Mouse (Mus musculus) right cerebral cortex, postnatal 10 days (tissue): Measurements from ENCODE around the gene March7.

Experiments
- DNase-seq, 2 experiments: peaks; one replicate each; pipeline ENCODE4 v3.0.0; 2021; ENCODE audit warnings: low spot score in 2 of 2

March7 gene

DNA sequence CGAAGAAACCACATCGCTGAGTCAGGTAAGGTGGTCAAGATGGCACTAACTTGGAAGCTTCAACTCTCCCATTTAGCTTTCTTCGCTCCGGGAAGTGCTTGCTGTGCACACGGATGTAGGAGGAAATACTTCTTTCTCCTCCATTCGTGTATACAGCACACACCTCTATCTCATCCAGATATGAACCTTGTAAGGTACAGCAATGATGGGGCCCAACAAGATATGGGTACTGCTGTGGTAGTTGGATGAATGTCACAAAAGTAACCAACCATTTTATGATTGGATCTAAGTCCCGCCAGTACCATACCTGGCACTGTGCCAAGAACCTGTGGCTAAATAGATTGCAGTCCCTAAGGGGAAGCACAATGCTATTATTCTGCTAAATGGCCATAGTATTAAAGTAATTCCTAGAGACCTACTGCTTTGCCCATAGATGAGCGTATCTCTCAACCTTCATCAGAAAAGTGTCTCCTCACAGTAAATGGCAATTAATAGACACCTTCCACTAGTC is 75.5 kb downstream of the March7 start:
- DNase-seq: no peak

GRCm38 (mm10) chr2:60288606-60289005 is 78.9 kb downstream of the March7 start:
- DNase-seq: no peak

DNA sequence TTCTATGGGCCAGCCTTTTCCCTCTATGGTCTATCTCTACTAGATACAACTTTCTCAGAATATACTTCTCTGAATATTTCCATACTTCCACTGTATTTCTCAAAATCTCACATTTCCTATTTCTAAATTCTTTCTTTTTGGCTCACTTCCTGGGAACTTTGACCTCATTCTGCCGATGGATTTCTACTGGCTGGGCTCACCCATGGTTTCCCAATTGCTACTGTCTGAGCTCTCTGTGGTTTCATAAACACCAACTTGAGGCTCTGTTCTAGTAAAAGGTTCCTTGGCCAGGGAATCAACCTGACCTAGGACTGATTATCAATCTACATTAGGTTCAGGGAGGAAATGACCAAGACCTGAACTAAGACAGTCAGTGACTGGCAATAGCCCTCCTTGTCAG is 79.8 kb downstream of the March7 start:
- DNase-seq: no peak

GRCm38 (mm10) chr2:60291381-60291780 is 81.7 kb downstream of the March7 start:
- no peak for DNase-seq

DNA sequence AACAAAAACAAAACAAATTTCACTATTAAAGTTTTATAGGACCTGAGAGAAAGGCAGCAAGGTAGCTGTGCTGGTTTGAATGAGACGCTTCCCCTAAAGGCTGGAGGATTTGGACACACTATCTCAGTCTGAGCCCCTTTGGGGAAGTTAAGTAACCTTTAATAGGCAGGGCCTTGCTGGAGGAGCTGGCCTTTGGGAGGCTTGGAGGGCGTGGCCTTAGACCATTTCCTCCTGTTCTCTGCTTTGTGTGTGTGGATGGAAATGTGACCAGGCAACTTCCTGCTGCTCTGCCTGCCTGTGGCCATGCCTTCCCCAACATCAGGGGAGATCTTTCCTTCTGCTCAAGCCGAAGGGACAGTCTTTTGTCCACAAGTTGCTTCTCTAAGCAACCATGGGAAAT is 88.6 kb downstream of the March7 start:
- DNase-seq: no peak

GRCm38 (mm10) chr2:60299323-60299722 is 89.6 kb downstream of the March7 start:
- DNase-seq: no peak
